In genomic region chr2:60962671-60963421, GRCm38 (mm10) we compare ENCODE assay signal across 8 mouse cellular contexts. TPM values are rescaled to one million over a fixed set of nuclear protein-coding genes. Genes with fewer than 3 reads are reported as not detected.
A peak's percentile ranks its signal among the peaks of the same experiment; 100 is the strongest.
DNase-seq lines count a peak whose midpoint lies in the region; ATAC-seq and TF ChIP-seq lines count a peak whose summit lies in the region.

TSS of gene Rbms1 (minus strand) at chr2:60963192.

- peak; percentile 83 for ATAC-seq in embryonic facial prominence, embryonic 13.5 days (ENCODE audit: insufficient number of reproducible peaks, insufficient read depth, low FRiP score, low TSS enrichment, low read depth)
- ATAC-seq in midbrain, embryonic 11.5 days (ENCODE audit: low FRiP score) = peak; percentile 83

- WGBS in embryonic facial prominence, embryonic 13.5 days = under 1% methylated on average over 51 of the region's 51 CpGs
- WGBS in heart, adult 2 months = under 1% methylated on average over 51 of the region's 51 CpGs
- WGBS in kidney, adult 2 months = 1% methylated on average over 50 of the region's 51 CpGs
- under 1% methylated on average over 50 of the region's 51 CpGs for WGBS in limb, embryonic 10.5 days
- WGBS in midbrain, embryonic 11.5 days = under 1% methylated on average over 49 of the region's 51 CpGs
- 1% methylated on average over 51 of the region's 51 CpGs for WGBS in small intestine, adult 2 months

- H3K27ac ChIP-seq in embryonic facial prominence, embryonic 13.5 days = peak within 1 kb of the TSS; percentile 97
- peak within 1 kb of the TSS; percentile 99 for H3K27ac ChIP-seq in heart, adult 2 months
- H3K27ac ChIP-seq in kidney, adult 2 months (ENCODE audit: insufficient read depth, low read depth, low read length) = peak within 1 kb of the TSS; percentile 99
- peak within 1 kb of the TSS; percentile 99 for H3K27ac ChIP-seq in limb, embryonic 10.5 days
- H3K27ac ChIP-seq in midbrain, embryonic 11.5 days (ENCODE audit: low read depth, low read length) = peak within 1 kb of the TSS; percentile 4
- H3K27ac ChIP-seq in small intestine, adult 2 months (ENCODE audit: insufficient read depth, low read depth, low read length) = peak within 1 kb of the TSS; percentile 77

- peak within 1 kb of the TSS; percentile 68 for H3K4me2 ChIP-seq in embryonic facial prominence, embryonic 13.5 days
- H3K4me2 ChIP-seq in midbrain, embryonic 11.5 days = peak within 1 kb of the TSS; percentile 81

- H3K9ac ChIP-seq in embryonic facial prominence, embryonic 13.5 days = peak within 1 kb of the TSS; percentile 86
- H3K9ac ChIP-seq in heart, adult 2 months (ENCODE audit: low read depth, low read length) = peak within 1 kb of the TSS; percentile 93
- peak within 1 kb of the TSS; percentile 69 for H3K9ac ChIP-seq in midbrain, embryonic 11.5 days (ENCODE audit: low read length)

- peaks cover 1% of the 10 kb centered on the region; the same call in 1 of the 2 replicates for H3K79me2 ChIP-seq in heart, adult 2 months (replicated peaks; ENCODE audit: control insufficient read depth, insufficient read depth, low read length)

- peaks cover 30% of the 10 kb centered on the region for H3K4me1 ChIP-seq in embryonic facial prominence, embryonic 13.5 days
- peaks cover 14% of the 10 kb centered on the region for H3K4me1 ChIP-seq in heart, adult 2 months (ENCODE audit: control insufficient read depth, insufficient read depth, low read length)
- peaks cover 9% of the 10 kb centered on the region; the same call in 1 of the 2 replicates for H3K4me1 ChIP-seq in kidney, adult 2 months (ENCODE audit: control insufficient read depth, insufficient read depth, low read length)
- H3K4me1 ChIP-seq in limb, embryonic 10.5 days = peaks cover 34% of the 10 kb centered on the region
- H3K4me1 ChIP-seq in midbrain, embryonic 11.5 days (ENCODE audit: control insufficient read depth, insufficient read depth, low read length) = peaks cover 4% of the 10 kb centered on the region; the same call in 1 of the 2 replicates
- no peaks in the 10 kb centered on the region for H3K4me1 ChIP-seq in small intestine, adult 2 months (ENCODE audit: control insufficient read depth, insufficient read depth, insufficient read length, low read length)

- no peak for TF ChIP-seq CTCF in heart, adult 2 months (IDR thresholded peaks at IDR 0.05)
- TF ChIP-seq CTCF in kidney, adult 2 months (conservative IDR thresholded peaks at IDR 0.05; ENCODE audit: insufficient read depth, insufficient read length, low read depth, low read length) = no peak
- no peak for TF ChIP-seq CTCF in small intestine, adult 2 months (IDR thresholded peaks at IDR 0.05; ENCODE audit: extremely low read depth, insufficient read length, insufficient replicate concordance, low read depth, low read length)

- peak within 1 kb of the TSS; percentile 82 for H3K4me3 ChIP-seq in embryonic facial prominence, embryonic 13.5 days
- peak within 1 kb of the TSS; percentile 98 for H3K4me3 ChIP-seq in heart, adult 2 months
- H3K4me3 ChIP-seq in kidney, adult 2 months (ENCODE audit: insufficient read depth, low read depth, low read length) = peak within 1 kb of the TSS; percentile 99
- peak within 1 kb of the TSS; percentile 90 for H3K4me3 ChIP-seq in limb, embryonic 10.5 days
- H3K4me3 ChIP-seq in midbrain, embryonic 11.5 days (ENCODE audit: low read depth, low read length) = peak within 1 kb of the TSS; percentile 68
- H3K4me3 ChIP-seq in small intestine, adult 2 months (ENCODE audit: low read depth, low read length) = peak within 1 kb of the TSS; percentile 86

- H3K27me3 ChIP-seq in embryonic facial prominence, embryonic 13.5 days = no peaks in the 10 kb centered on the region
- no peaks in the 10 kb centered on the region for H3K27me3 ChIP-seq in heart, adult 2 months (ENCODE audit: control insufficient read depth, insufficient read depth, low read length)
- H3K27me3 ChIP-seq in kidney, adult 2 months (replicated peaks; ENCODE audit: control insufficient read depth, insufficient read depth, low read length) = no peaks in the 10 kb centered on the region
- no peaks in the 10 kb centered on the region for H3K27me3 ChIP-seq in limb, embryonic 10.5 days (ENCODE audit: low read depth, poor library complexity, severe bottlenecking)
- peaks cover 4% of the 10 kb centered on the region; the same call in 1 of the 2 replicates for H3K27me3 ChIP-seq in midbrain, embryonic 11.5 days (ENCODE audit: control insufficient read depth, insufficient read depth, low read length)
- 0 out of 2 replicates have a peak, but pooled peaks cover 7% of the 10 kb centered on the region for H3K27me3 ChIP-seq in small intestine, adult 2 months (ENCODE audit: control insufficient read depth, insufficient read depth, low read length)

- TF ChIP-seq EP300 in heart, adult 2 months (IDR thresholded peaks at IDR 0.05; ENCODE audit: insufficient read depth, low read depth, low read length) = no peak; the same call in 1 of the 2 replicates

- no peaks in the 10 kb centered on the region for H3K9me3 ChIP-seq in embryonic facial prominence, embryonic 13.5 days
- no peaks in the 10 kb centered on the region for H3K9me3 ChIP-seq in limb, embryonic 10.5 days (replicated peaks)
- no peaks in the 10 kb centered on the region for H3K9me3 ChIP-seq in midbrain, embryonic 11.5 days (ENCODE audit: control insufficient read depth, low read length)

- TF ChIP-seq POLR2A in heart, adult 2 months (IDR thresholded peaks at IDR 0.05; ENCODE audit: insufficient read depth, low read depth, low read length) = peak; percentile 55; the same call in 1 of the 2 replicates
- no peak for TF ChIP-seq POLR2A in kidney, adult 2 months (IDR thresholded peaks at IDR 0.05; ENCODE audit: low read depth, low read length)
- peak; percentile 46 for TF ChIP-seq POLR2A in small intestine, adult 2 months (IDR thresholded peaks at IDR 0.05; ENCODE audit: low read depth, low read length)

- intact Hi-C loops in heart, adult 2 months (cut with DNase I) = loop anchor here (1.0 to 5.0 kb wide), 8 partner anchors 21 to 440 kb away; partner anchors contain the start of gene Itgb6

- no peaks in the 10 kb centered on the region for H3K36me3 ChIP-seq in embryonic facial prominence, embryonic 13.5 days
- peaks cover 18% of the 10 kb centered on the region; the same call in 1 of the 2 replicates for H3K36me3 ChIP-seq in heart, adult 2 months (ENCODE audit: control insufficient read depth, insufficient read depth, low read length)
- no peaks in the 10 kb centered on the region for H3K36me3 ChIP-seq in kidney, adult 2 months (ENCODE audit: control insufficient read depth, insufficient read depth, low read length)
- H3K36me3 ChIP-seq in limb, embryonic 10.5 days = 0 out of 2 replicates have a peak, but pooled peaks cover 2% of the 10 kb centered on the region
- no peaks in the 10 kb centered on the region for H3K36me3 ChIP-seq in midbrain, embryonic 11.5 days (ENCODE audit: control insufficient read depth, insufficient read depth, low read length)
- no peaks in the 10 kb centered on the region for H3K36me3 ChIP-seq in small intestine, adult 2 months (ENCODE audit: control insufficient read depth, insufficient read depth, low read length)

- peak; percentile 8 to 14 for DNase-seq in spleen, adult 18-20 months
- DNase-seq in spleen, adult 12 weeks (ENCODE audit: low spot score) = no peak
- peak; percentile 85 to 86 for DNase-seq in heart, adult 2 months
- peak; percentile 89 for DNase-seq in kidney, adult 2 months
- DNase-seq in limb, embryonic 10.5 days (ENCODE audit: low spot score) = peak; percentile 88
- peak; percentile 97 for DNase-seq in midbrain, embryonic 11.5 days (ENCODE audit: low spot score, missing footprints)

RNA-seq across cellular contexts. Expression of gene Rbms1, which starts in this region (rescaled TPM):
- polyA plus RNA-seq in embryonic facial prominence, embryonic 13.5 days (2015; fragmentation: Nextera tagmentation; extraction: Ambion mirVana) = 117 and 118 TPM in 2 replicates
- 10 to 100 TPM; 44.5 to 48.7 TPM for total RNA-seq in heart, adult 2 months (2021)
- polyA plus RNA-seq in heart, adult 2 months (2012; rRNA removed) = 72.9 and 79.4 TPM in 2 replicates
- 73.8 and 88.4 TPM in 2 replicates for polyA plus RNA-seq in kidney, adult 2 months (2012; rRNA removed)
- 118 and 124 TPM in 2 replicates for polyA plus RNA-seq in limb, embryonic 10.5 days (2016; fragmentation: Nextera tagmentation; extraction: Ambion mirVana)
- 43.2 and 48.6 TPM in 2 replicates for polyA plus RNA-seq in midbrain, embryonic 11.5 days (2014; fragmentation: Nextera tagmentation; extraction: Ambion mirVana)
- 34.6 and 41.2 TPM in 2 replicates for polyA plus RNA-seq in small intestine, adult 2 months (2012; rRNA removed)

Comparison
In these comparisons a context has a peak if more than half of its experiments do, and no peak if none do; other contexts are left out.
1. H3K27ac ChIP-seq: peak in every context shown above with its lines; median percentile 99 in heart, adult 2 months; 99 in kidney, adult 2 months; 99 in limb, embryonic 10.5 days; 97 in embryonic facial prominence, embryonic 13.5 days; 77 in small intestine, adult 2 months; 4 in midbrain, embryonic 11.5 days.